Mouse (Mus musculus) left cerebral cortex, adult 11 months (tissue): ENCODE measurements around the gene Ppp2r5c.

Experiments used
- DNase-seq: peaks from one replicate; pipeline ENCODE4 v3.0.0; 2022; ENCODE audit warnings: low spot score

The Ppp2r5c gene

GRCm38 (mm10) chr12:110446290-110447170 lies at the start of gene Ppp2r5c:
Gene Ppp2r5c (plus strand): TSS chr12:110447120.
- DNase-seq: peak; percentile 94

GRCm38 (mm10) chr12:110398351-110398750 lies 48.6 kb upstream of the Ppp2r5c start:
- DNase-seq: peak; percentile 68

- no peak for DNase-seq
Measured at GRCm38 (mm10) chr12:110399161-110399560, 47.8 kb upstream of the Ppp2r5c start.

- DNase-seq: no peak
Measured at GRCm38 (mm10) chr12:110400936-110401335, 46.0 kb upstream of the Ppp2r5c start.

- DNase-seq: no peak
Measured at GRCm38 (mm10) chr12:110401871-110402270, 45.0 kb upstream of the Ppp2r5c start.

GRCm38 (mm10) chr12:110416244-110416643 lies 30.7 kb upstream of the Ppp2r5c start:
- no peak for DNase-seq

GRCm38 (mm10) chr12:110417023-110417986 lies 29.6 kb upstream of the Ppp2r5c start:
- DNase-seq: no peak

GRCm38 (mm10) chr12:110417987-110418734 lies 28.8 kb upstream of the Ppp2r5c start:
- DNase-seq: no peak

GRCm38 (mm10) chr12:110418735-110419350 lies 28.1 kb upstream of the Ppp2r5c start:
- peak; percentile 35 for DNase-seq

- DNase-seq: no peak
Measured at GRCm38 (mm10) chr12:110419879-110420278, 27.0 kb upstream of the Ppp2r5c start.

- no peak for DNase-seq
Measured at GRCm38 (mm10) chr12:110421361-110421760, 25.6 kb upstream of the Ppp2r5c start.

GRCm38 (mm10) chr12:110424008-110424704 lies 22.8 kb upstream of the Ppp2r5c start:
- DNase-seq: no peak

GRCm38 (mm10) chr12:110426417-110427010 lies 20.4 kb upstream of the Ppp2r5c start:
- DNase-seq: no peak

GRCm38 (mm10) chr12:110429340-110429973 lies 17.5 kb upstream of the Ppp2r5c start:
- DNase-seq: no peak

- no peak for DNase-seq
Measured at GRCm38 (mm10) chr12:110429990-110430389, 16.9 kb upstream of the Ppp2r5c start.

GRCm38 (mm10) chr12:110431805-110432204 lies 15.1 kb upstream of the Ppp2r5c start:
- no peak for DNase-seq

- DNase-seq: no peak
Measured at GRCm38 (mm10) chr12:110436638-110437366, 10.1 kb upstream of the Ppp2r5c start.

GRCm38 (mm10) chr12:110437367-110437703 lies 9.6 kb upstream of the Ppp2r5c start:
- DNase-seq: no peak

GRCm38 (mm10) chr12:110438367-110438973 lies 8.4 kb upstream of the Ppp2r5c start:
- DNase-seq: no peak
